Mouse (Mus musculus) left cerebral cortex, adult 2 months (tissue): ENCODE results near the gene Zfp59. TPM values are rescaled to one million over a fixed set of nuclear protein-coding genes. Genes with fewer than 3 reads are reported as not detected.

Source experiments
- DNase-seq, 2 experiments: peaks; one replicate each; pipeline ENCODE4 v3.0.0; 2021 to 2022; ENCODE audit warnings: low spot score in 2 of 2, mixed read lengths in 1 of 2; ENCODE audit errors: extremely low spot score in 1 of 2
- H3K27ac ChIP-seq: fragments of 200-600 bp; 2 replicates; pipeline ENCODE4 v1.8.1; 2022
- H3K4me3 ChIP-seq: fragments of 200-600 bp; 2 replicates; pipeline ENCODE4 v1.8.1; 2022
- CTCF ChIP-seq: fragments of 200-600 bp; IDR thresholded peaks from 2 replicates; pipeline ENCODE4 v1.8.1; 2022; ENCODE audit warnings: antibody characterized with exemption, mild to moderate bottlenecking, moderate library complexity
- intact Hi-C: fragments of 180-260 bp; cut with DNase I; formaldehyde crosslinking; loops from one replicate; pipeline ENCODE4 v1.15.1; 2025
- total RNA-seq, 2 experiments: library from RNA; stranded (reverse); gene quantifications; 2 replicates each; pipeline ENCODE4 v1.2.3; 2021

Gene Zfp59
- total RNA-seq, 2 experiments from 2014 or later, result 4.1 to 5.0 TPM

DNA sequence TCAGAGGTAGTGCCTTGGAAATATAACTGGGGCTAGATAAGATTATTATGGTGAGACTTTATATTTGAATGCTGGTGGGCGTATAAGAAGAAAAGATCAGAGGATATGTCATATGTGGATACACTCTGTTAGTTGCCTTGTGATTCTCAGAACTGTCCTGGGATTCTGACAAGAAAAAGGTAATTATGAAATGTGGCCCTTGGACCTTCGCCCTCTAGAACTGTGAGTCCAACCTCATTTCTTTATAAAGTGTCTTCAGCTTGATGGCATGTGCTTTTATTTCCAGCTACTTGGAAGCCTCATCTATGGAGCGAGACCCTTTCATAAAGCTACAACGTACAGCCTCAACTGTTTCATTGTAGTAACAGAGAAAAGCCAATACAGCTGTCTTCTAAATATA is 62.2 kb downstream of the Zfp59 start:
- no peak overlapping the region for H3K27ac ChIP-seq
- no peak for DNase-seq
- TF ChIP-seq CTCF, result no peak
- intact Hi-C loops, result no loop called here
- no peak overlapping the region for H3K4me3 ChIP-seq

DNA sequence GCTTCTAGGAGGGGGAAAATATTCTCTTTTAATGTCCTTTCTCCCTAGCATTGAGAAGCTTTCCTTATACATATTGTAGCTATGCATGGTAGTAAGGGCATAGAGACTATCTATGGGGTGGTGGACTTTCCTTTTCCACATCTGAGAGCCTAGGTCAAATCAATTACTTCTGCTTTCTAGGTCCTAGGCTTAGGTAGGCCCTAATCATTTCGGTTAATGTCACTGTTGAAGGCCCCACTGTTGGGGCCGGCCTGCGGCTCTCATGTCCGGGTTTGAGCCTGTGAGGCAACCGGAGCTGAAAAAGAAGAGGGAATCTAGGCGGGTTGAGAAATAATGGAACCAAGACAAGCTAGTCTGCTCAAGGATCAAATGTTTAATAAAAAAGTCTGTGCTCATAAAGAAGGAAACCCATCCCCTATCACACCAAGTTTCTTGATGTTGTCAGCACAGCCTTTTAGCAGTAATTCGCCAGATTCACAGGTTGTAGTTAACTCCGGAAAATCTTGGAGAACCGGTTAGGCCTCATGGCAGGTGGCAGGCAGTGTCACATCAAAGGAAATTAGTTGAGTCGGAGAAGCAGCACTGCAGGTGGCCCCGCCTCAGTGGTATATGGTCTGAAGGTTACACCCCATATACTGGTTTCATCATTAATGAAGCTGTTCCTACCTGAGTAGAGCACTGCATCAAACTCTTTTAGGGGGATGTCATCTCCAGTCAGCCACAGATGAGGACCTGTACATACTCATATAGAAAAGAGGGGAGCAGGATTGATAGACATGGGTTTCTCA is 66.8 kb downstream of the Zfp59 start:
- intact Hi-C loops, result no loop called here
- no peak for DNase-seq
- TF ChIP-seq CTCF, result no peak
- H3K27ac ChIP-seq, result no peak overlapping the region
- no peak overlapping the region for H3K4me3 ChIP-seq

Other genes starting within 250 kb of the Zfp59 start
- 100 to 1,000 TPM; 115 to 116 TPM for gene Akt2, start 247.1 kb upstream of the Zfp59 start, total RNA-seq
- 100 to 1,000 TPM in 1 of 2 experiments, 10 to 100 TPM in 1; 99.1 to 101 TPM for gene Ttc9b, start 184.7 kb upstream of the Zfp59 start, total RNA-seq
- 100 to 1,000 TPM; 202 to 214 TPM for gene Map3k10, start 164.0 kb upstream of the Zfp59 start, total RNA-seq
- gene Zfp607b, start 149.3 kb upstream of the Zfp59 start, total RNA-seq, result 10 to 100 TPM; 11.8 to 11.9 TPM
- 10 to 100 TPM; 31.9 to 35.0 TPM for gene Zfp60, start 107.2 kb upstream of the Zfp59 start, total RNA-seq
- 1 to 10 TPM; 9.1 to 9.3 TPM for gene Zfp626, start 31.4 kb upstream of the Zfp59 start, total RNA-seq
- 1 to 10 TPM; 1.7 to 2.2 TPM for gene Zfp607a, start 18.9 kb downstream of the Zfp59 start, total RNA-seq
- 10 to 100 TPM; 14.9 to 19.3 TPM for gene Zfp974, start 90.9 kb downstream of the Zfp59 start, total RNA-seq
- 10 to 100 TPM; 19.2 to 22.1 TPM for gene Zfp780b, start 140.6 kb downstream of the Zfp59 start, total RNA-seq
- gene Zfp850, start 175.5 kb downstream of the Zfp59 start, total RNA-seq, result 1 to 10 TPM; 7.0 to 7.1 TPM
- gene Psmc4, start 211.5 kb downstream of the Zfp59 start, total RNA-seq, result 100 to 1,000 TPM; 127 to 130 TPM
- under 1 TPM; 0.26 to 0.36 TPM for gene Fcgbp, start 232.6 kb downstream of the Zfp59 start, total RNA-seq